Mouse (Mus musculus) liver, embryonic 12.5 days (tissue): ENCODE data around the gene Mrpl39. TPM values are rescaled to one million over a fixed set of nuclear protein-coding genes. Genes with fewer than 3 reads are reported as not detected.

Source experiments
- ATAC-seq: fragments of 200-750 bp; cut with Nextera tagmentation; 2 replicates; pipeline ENCODE4 v1.8.0; 2017; ENCODE audit warnings: moderate number of reproducible peaks, mild to moderate bottlenecking, moderate library complexity
- H3K27ac ChIP-seq: fragments of 300-500 bp; sonication (generic); 2 replicates; pipeline ENCODE4 v1.5.1; 2016; ENCODE audit warnings: mild to moderate bottlenecking
- H3K27me3 ChIP-seq: fragments of 300-500 bp; sonication (generic); replicated peaks from 2 replicates; pipeline ENCODE4 v1.6.1; 2016; ENCODE audit warnings: mild to moderate bottlenecking, moderate library complexity
- H3K36me3 ChIP-seq: fragments of 300-500 bp; sonication (generic); 2 replicates; pipeline ENCODE4 v1.6.1; 2016; ENCODE audit warnings: mild to moderate bottlenecking, moderate library complexity
- H3K4me1 ChIP-seq: fragments of 300-500 bp; sonication (generic); 2 replicates; pipeline ENCODE4 v1.6.1; 2016
- H3K4me2 ChIP-seq: fragments of 300-500 bp; sonication (generic); 2 replicates; pipeline ENCODE4 v1.6.1; 2016; ENCODE audit warnings: mild to moderate bottlenecking, moderate library complexity
- H3K4me3 ChIP-seq: fragments of 300-500 bp; sonication (generic); 2 replicates; pipeline ENCODE4 v1.5.1; 2016; ENCODE audit warnings: mild to moderate bottlenecking, moderate library complexity
- H3K9ac ChIP-seq: fragments of 300-500 bp; sonication (generic); 2 replicates; pipeline ENCODE4 v1.6.1; 2016; ENCODE audit warnings: mild to moderate bottlenecking, moderate library complexity
- H3K9me3 ChIP-seq: fragments of 300-500 bp; sonication (generic); replicated peaks from 2 replicates; pipeline ENCODE4 v1.6.1; 2016; ENCODE audit warnings: mild to moderate bottlenecking, moderate library complexity
- WGBS: fragments of 180-500 bp; shearing (Covaris S2); methylation state at CpG from one replicate; pipeline ENCODE4 v1.1.7; 2016; ENCODE audit not compliant: insufficient replicate concordance; 5-methylcytosine and 5-hydroxymethylcytosine counted together
- polyA plus RNA-seq: library from polyadenylated mRNA; unstranded; fragments of >200 nt; fragmentation: Nextera tagmentation; extraction: Ambion mirVana; gene quantifications from 2 replicates; pipeline ENCODE4 v1.2.1, GENCODE M21; 2016

The Mrpl39 gene
- polyA plus RNA-seq, 1 experiment from 2014 or later, result 33.3 TPM

- Histone ChIP-seq H3K4me2 (no peak overlapping the region), H3K4me1 (no peaks in the 10 kb centered on the region), H3K36me3 (peaks cover 58% of the 10 kb centered on the region), H3K27me3 (no peaks in the 10 kb centered on the region), H3K4me3 (no peak overlapping the region), H3K9me3 (no peaks in the 10 kb centered on the region), H3K27ac (no peak overlapping the region), H3K9ac (no peak overlapping the region)
- ATAC-seq, result no peak
- WGBS, result 85% methylated on average over 2 of the region's 2 CpGs
These were observed 14.9 kb downstream of the Mrpl39 start for GRCm38 (mm10) chr16:84720670-84721069.

- no peak overlapping the region for H3K9ac ChIP-seq
- no peaks in the 10 kb centered on the region for H3K4me1 ChIP-seq
- H3K27ac ChIP-seq, result no peak overlapping the region
- H3K9me3 ChIP-seq, result no peaks in the 10 kb centered on the region
- no peak overlapping the region for H3K4me3 ChIP-seq
- no peak overlapping the region for H3K4me2 ChIP-seq
- H3K27me3 ChIP-seq, result no peaks in the 10 kb centered on the region
- 87% methylated on average over 4 of the region's 4 CpGs for WGBS
- peaks cover 36% of the 10 kb centered on the region for H3K36me3 ChIP-seq
- no peak for ATAC-seq
These were observed 17.3 kb downstream of the Mrpl39 start for GRCm38 (mm10) chr16:84718250-84718649.

- WGBS, result 88% methylated on average over 10 of the region's 10 CpGs
- ATAC-seq, result no peak
- no peaks in the 10 kb centered on the region for H3K27me3 ChIP-seq
These were observed 17.8 kb downstream of the Mrpl39 start for GRCm38 (mm10) chr16:84717618-84718248.

GRCm38 (mm10) chr16:84716724-84717617 lies 18.6 kb downstream of the Mrpl39 start:
- no peak for ATAC-seq
- Histone ChIP-seq H3K4me3 (no peak overlapping the region), H3K27me3 (no peaks in the 10 kb centered on the region), H3K9ac (no peak overlapping the region), H3K4me1 (no peaks in the 10 kb centered on the region), H3K27ac (no peak overlapping the region), H3K36me3 (peaks cover 23% of the 10 kb centered on the region), H3K4me2 (no peak overlapping the region), H3K9me3 (no peaks in the 10 kb centered on the region)
- 77% methylated on average over 13 of the region's 13 CpGs for WGBS

More at GRCm38 (mm10) chr16:84717618-84718248, 17.8 kb downstream of the Mrpl39 start:
- Histone ChIP-seq H3K4me1 (no peaks in the 10 kb centered on the region), H3K36me3 (peaks cover 31% of the 10 kb centered on the region), H3K9me3 (no peaks in the 10 kb centered on the region), H3K27ac (no peak overlapping the region), H3K4me2 (no peak overlapping the region), H3K9ac (no peak overlapping the region), H3K4me3 (no peak overlapping the region)

- Histone ChIP-seq H3K36me3 (peaks cover 16% of the 10 kb centered on the region), H3K9me3 (no peaks in the 10 kb centered on the region), H3K4me1 (no peaks in the 10 kb centered on the region), H3K4me3 (no peak overlapping the region), H3K27me3 (no peaks in the 10 kb centered on the region), H3K27ac (no peak overlapping the region), H3K4me2 (no peak overlapping the region), H3K9ac (no peak overlapping the region)
- ATAC-seq, result no peak
- WGBS, result 74% methylated on average over 7 of the region's 7 CpGs
These were observed 19.3 kb downstream of the Mrpl39 start for GRCm38 (mm10) chr16:84716197-84716596.

GRCm38 (mm10) chr16:84714978-84715377 lies 20.6 kb downstream of the Mrpl39 start:
- Histone ChIP-seq H3K4me2 (no peak overlapping the region), H3K9ac (no peak overlapping the region), H3K9me3 (no peaks in the 10 kb centered on the region), H3K4me3 (no peak overlapping the region), H3K36me3 (peaks cover 3% of the 10 kb centered on the region), H3K4me1 (no peaks in the 10 kb centered on the region), H3K27me3 (no peaks in the 10 kb centered on the region), H3K27ac (no peak overlapping the region)
- WGBS, result 81% methylated on average over 6 of the region's 6 CpGs
- ATAC-seq, result no peak

GRCm38 (mm10) chr16:84713926-84714325 lies 21.6 kb downstream of the Mrpl39 start:
- Histone ChIP-seq H3K27ac (no peak overlapping the region), H3K9me3 (no peaks in the 10 kb centered on the region), H3K36me3 (peaks cover 3% of the 10 kb centered on the region; the same call in 1 of the 2 replicates), H3K9ac (no peak overlapping the region), H3K4me1 (no peaks in the 10 kb centered on the region), H3K4me3 (no peak overlapping the region), H3K4me2 (no peak overlapping the region), H3K27me3 (no peaks in the 10 kb centered on the region)
- 49% methylated on average over 4 of the region's 4 CpGs for WGBS
- ATAC-seq, result no peak

- H3K36me3 ChIP-seq, result no peaks in the 10 kb centered on the region
- no peaks in the 10 kb centered on the region for H3K4me1 ChIP-seq
- H3K27ac ChIP-seq, result no peak overlapping the region
- no peak overlapping the region for H3K4me2 ChIP-seq
- no peaks in the 10 kb centered on the region for H3K9me3 ChIP-seq
- H3K4me3 ChIP-seq, result no peak overlapping the region
- 50% methylated on average over 4 of the region's 4 CpGs for WGBS
- no peak for ATAC-seq
- no peaks in the 10 kb centered on the region for H3K27me3 ChIP-seq
- H3K9ac ChIP-seq, result no peak overlapping the region
These were observed 22.4 kb downstream of the Mrpl39 start for GRCm38 (mm10) chr16:84713156-84713555.

GRCm38 (mm10) chr16:84708649-84709048 lies 26.9 kb downstream of the Mrpl39 start:
- Histone ChIP-seq H3K9me3 (no peaks in the 10 kb centered on the region), H3K4me2 (no peak overlapping the region), H3K36me3 (no peaks in the 10 kb centered on the region), H3K27me3 (peaks cover 14% of the 10 kb centered on the region), H3K27ac (no peak overlapping the region), H3K4me3 (no peak overlapping the region), H3K4me1 (no peaks in the 10 kb centered on the region), H3K9ac (no peak overlapping the region)
- WGBS, result 48% methylated on average over 2 of the region's 2 CpGs
- ATAC-seq, result no peak

GRCm38 (mm10) chr16:84707802-84708201 lies 27.7 kb downstream of the Mrpl39 start:
- Histone ChIP-seq H3K4me2 (no peak overlapping the region), H3K9ac (no peak overlapping the region), H3K4me3 (no peak overlapping the region), H3K4me1 (no peaks in the 10 kb centered on the region), H3K9me3 (no peaks in the 10 kb centered on the region), H3K36me3 (no peaks in the 10 kb centered on the region), H3K27ac (no peak overlapping the region), H3K27me3 (peaks cover 23% of the 10 kb centered on the region)
- ATAC-seq, result no peak
- WGBS, result 53% methylated on average over 4 of the region's 4 CpGs

GRCm38 (mm10) chr16:84706571-84706970 lies 29.0 kb downstream of the Mrpl39 start:
- no peak for ATAC-seq
- no peak overlapping the region for H3K4me3 ChIP-seq

GRCm38 (mm10) chr16:84705507-84705906 lies 30.0 kb downstream of the Mrpl39 start:
- Histone ChIP-seq H3K36me3 (no peaks in the 10 kb centered on the region), H3K4me1 (no peaks in the 10 kb centered on the region), H3K27ac (no peak overlapping the region), H3K4me3 (no peak overlapping the region), H3K9ac (no peak overlapping the region), H3K27me3 (peaks cover 41% of the 10 kb centered on the region), H3K4me2 (no peak overlapping the region), H3K9me3 (no peaks in the 10 kb centered on the region)
- WGBS, result 64% methylated on average over 5 of the region's 5 CpGs
- ATAC-seq, result no peak

More at GRCm38 (mm10) chr16:84706571-84706970, 29.0 kb downstream of the Mrpl39 start:
- no peak overlapping the region for H3K4me2 ChIP-seq
- peaks cover 35% of the 10 kb centered on the region for H3K27me3 ChIP-seq
- H3K36me3 ChIP-seq, result no peaks in the 10 kb centered on the region
- no peaks in the 10 kb centered on the region for H3K9me3 ChIP-seq
- H3K4me1 ChIP-seq, result no peaks in the 10 kb centered on the region
- no peak overlapping the region for H3K9ac ChIP-seq
- WGBS, result 75% methylated on average over 6 of the region's 6 CpGs
- no peak overlapping the region for H3K27ac ChIP-seq
